Mouse (Mus musculus) right cerebral cortex, postnatal 36 days (tissue): ENCODE data around the gene Trp53tg5.

Source experiments
- DNase-seq, 2 experiments: peaks; one replicate each; pipeline ENCODE4 v3.0.0; 2022; ENCODE audit warnings: low spot score in 2 of 2, mixed read lengths in 1 of 2

Trp53tg5 gene

DNA sequence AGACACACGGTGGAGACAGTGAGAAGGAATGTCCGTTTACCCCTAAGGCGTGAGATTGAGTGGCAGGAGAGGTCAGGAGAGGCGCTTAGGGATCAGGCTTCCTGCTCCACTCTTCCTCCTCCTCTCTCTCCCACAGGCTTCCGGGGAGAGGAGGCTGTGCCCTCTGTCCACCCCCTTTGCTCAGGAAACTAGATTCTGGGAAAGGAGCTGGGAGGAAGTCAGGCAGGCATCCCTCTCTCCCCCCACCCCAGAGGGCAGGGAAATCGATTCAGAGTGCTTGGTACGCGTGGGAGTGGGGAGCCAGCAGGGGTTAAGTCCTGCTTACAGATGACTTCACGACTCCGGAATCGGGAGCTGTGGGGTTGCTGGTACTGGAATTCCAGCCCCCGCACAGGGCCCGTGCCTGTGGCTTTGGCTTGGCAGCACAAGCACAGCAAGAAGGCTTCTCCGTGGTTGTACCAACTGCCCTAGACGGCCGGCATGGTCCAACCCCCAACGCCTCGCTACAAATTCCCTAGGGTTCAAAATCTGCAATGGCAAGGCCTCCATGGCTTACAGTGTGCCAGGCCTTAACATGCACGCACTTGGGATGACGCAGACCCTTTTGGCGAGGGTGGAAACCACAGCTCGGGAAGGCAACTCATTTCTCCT, 40.9 kb downstream of the Trp53tg5 start:
- no peak for DNase-seq

DNA sequence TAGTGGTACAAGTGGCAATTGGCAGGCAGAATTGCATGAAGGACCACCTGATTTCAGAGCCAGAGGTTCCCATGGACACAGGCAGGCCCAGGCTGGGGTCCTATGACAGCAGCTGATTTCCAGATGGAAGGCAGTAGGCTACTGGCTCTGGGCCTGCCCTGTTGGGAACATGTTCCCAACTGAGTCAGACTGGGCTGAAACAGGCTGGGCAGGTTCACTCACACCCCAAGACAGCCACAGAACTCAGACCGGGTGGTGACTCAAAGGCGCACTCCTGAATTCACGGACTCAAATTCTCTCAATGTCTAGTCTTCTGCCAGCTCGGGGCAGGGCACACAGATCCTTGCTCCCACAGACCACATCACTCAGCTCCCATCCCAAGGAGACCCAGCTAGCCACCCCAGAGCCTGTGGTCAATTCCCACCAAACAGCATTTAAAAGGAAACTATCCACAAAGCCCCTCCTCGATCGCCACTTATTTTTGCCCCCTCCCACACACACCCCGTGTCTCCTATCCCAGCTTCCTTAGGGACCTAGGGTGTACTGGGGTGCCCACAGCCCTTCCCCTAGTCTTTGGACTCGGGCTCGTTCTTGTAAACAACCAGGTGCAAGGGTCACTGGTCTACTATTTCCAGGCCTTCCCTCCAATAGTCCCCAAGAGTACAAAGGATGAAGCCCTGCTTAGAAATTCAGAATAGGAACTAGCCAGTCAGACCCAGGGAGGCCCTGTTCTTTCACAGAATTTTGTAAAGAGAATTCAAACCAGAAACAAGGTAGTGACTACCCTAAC, 41.7 kb downstream of the Trp53tg5 start:
- DNase-seq, result no peak

DNA sequence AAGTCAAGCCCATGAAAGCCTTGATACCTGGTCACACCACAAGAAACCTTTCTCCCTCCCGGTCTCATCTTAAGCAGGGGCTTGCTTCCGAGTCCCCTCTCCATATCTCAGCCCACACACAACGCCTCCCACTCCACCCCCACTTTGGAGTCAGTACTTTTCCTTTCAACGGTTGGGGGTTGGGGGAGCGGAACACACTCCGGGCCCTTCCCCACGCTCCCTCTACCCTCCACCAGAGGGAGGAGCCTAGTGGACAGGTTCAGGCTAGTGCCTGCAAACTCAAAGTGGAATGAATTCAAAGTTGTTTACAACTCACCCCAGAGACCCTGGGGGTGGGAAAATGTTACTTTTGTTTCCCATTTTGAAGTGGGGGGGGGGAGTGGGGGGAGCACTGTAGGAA, 42.8 kb downstream of the Trp53tg5 start:
- no peak for DNase-seq

DNA sequence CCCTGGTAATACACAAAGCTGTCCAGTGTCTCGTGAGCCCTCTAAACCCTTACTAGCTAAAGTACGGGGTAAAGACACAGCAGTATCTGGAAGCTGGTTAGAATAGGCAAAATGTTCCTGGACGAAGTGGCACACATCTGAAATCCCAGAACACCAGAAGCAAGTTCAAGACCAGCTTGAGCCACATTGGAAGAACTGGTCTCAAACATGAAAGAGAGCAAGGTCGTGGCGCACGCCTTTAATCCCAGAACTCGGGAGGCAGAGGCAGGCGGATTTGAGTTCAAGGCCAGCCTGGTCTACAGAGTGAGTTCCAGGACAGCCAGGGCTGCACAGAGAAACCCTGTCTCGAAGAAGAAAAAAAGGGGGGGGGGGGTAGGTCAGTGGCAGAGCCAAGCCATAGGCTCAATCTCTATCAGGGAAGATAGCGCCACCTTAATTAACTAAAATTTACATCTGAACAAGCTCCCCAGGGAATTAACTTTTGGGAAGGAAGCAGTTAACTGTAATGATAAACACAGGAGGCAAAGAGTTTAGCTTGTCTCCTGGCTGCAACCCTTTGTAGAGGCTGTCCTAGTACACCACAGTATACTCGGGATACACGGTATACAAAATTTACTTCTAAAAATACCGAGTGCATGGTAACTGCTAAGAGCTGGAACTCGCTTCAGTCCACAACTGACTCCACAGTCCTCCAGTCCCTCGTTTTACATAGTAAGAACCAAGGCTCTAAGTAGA, 43.5 kb downstream of the Trp53tg5 start:
- no peak for DNase-seq

DNA sequence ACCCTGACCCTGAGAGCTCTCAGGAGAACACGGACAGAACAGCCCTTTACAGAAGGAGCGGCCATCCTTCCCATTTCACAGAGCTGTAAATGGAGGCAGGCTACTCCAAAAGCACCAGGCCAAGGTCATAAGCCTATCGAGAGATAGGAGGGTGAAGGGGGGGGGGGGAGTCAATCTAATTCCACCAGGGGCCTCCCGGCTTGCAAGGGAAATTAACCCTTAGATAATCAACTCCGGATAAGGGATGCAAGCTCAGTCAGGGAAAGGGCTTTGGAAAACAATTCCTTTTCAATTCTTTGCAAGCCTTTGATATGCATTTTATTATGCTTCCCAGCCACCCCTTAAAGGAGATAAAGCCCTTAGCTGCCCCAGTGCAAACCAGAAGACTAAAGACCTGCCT, 45.1 kb downstream of the Trp53tg5 start:
- DNase-seq, result no peak

DNA sequence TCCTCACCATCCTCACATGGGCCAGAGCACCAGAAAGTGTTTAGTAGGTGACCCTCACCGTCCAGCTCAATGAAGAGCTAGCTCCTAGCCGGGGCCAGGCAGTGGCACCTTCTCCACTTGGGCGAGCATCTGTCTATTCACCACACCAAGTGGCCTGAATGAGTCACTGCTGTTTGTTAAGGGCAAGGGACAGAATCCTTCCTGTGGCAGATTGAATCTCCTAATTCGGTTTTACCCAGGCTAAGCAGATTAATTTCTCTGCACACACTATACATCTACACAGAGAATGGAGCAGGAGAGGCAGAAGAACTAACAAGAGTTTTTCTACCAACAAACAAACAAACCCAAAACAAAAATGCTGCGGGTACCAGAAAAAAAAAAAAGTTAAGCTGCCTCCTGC, 46.6 kb downstream of the Trp53tg5 start:
- no peak for DNase-seq

DNA sequence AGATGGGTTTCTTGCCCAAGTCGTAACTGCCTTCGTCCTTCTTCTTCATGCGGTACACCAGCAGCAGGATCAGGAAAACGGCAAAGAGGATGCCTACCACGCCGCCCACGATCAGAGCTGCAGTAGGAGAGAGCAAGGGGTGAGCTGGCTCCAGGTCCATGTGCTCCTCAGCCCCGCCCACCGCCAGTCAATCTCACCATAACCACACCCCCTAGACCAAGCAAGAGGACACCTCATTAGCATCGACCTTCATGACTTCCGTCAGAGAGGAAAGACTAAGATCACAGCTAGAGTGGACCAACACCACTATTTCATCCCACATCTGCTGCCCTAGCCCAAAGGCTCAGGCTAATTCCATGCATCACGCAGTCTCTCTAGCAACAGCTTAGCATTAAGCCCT, 47.4 kb downstream of the Trp53tg5 start:
- DNase-seq, result no peak

DNA sequence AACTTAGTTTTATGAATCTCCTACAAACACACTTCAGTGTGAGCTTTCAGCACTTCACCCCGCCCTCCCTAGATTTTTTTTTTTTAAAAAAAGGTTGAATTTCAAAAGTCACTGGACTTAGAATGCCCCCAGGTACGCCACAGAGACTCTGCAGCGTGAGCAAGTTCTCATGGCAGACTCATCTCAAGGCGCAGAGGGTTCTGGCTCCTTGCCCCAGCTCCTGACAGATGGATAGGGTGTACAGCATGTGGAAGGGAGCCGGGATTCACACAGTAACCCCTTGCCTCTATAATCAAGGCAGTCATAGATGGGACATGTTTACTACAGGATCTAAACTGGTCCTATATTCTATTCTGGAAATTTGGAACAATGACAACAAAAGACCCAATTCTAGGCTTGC, 48.1 kb downstream of the Trp53tg5 start:
- DNase-seq, result no peak

DNA sequence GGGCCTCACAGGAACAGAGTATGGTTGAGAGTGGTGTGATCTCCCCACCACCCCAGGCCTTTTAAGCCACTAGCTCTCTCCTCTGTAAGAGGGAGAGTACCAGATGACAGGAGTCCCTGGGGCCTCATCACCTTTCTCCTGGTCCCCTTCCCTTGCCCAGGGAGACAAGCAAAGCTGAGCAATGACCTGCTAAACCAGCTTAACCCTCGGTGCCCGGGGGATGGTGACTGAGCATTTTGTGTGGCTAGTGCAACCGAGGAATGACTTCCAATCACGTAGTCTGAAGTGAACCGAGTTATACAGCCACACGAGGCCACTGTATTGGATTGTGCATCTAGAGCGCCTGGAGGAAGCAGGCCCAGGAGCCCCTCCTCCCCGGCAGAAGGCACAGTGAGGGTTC, 49.1 kb downstream of the Trp53tg5 start:
- no peak for DNase-seq

DNA sequence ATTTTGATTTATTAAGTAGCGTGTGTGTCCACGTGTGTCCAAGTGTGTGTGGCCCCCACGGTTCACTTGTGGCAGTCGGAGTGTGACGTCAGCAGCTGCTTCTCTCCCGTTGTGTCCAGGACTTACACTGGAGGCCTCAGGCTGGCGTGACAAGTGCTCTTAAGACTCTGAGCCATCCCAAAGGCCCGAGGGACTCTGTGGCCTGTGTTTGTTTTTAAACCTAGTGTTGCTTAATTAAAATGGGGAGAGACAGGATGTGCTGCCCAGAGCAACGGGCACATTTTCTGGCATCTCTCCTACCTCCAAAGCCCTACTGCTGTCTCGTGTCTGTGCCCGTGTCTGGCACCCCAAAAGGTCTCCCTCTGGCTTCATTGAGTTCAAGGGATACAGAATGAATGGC, 50.1 kb downstream of the Trp53tg5 start:
- peak in 1 of 2 experiments; percentile 32 for DNase-seq

DNA sequence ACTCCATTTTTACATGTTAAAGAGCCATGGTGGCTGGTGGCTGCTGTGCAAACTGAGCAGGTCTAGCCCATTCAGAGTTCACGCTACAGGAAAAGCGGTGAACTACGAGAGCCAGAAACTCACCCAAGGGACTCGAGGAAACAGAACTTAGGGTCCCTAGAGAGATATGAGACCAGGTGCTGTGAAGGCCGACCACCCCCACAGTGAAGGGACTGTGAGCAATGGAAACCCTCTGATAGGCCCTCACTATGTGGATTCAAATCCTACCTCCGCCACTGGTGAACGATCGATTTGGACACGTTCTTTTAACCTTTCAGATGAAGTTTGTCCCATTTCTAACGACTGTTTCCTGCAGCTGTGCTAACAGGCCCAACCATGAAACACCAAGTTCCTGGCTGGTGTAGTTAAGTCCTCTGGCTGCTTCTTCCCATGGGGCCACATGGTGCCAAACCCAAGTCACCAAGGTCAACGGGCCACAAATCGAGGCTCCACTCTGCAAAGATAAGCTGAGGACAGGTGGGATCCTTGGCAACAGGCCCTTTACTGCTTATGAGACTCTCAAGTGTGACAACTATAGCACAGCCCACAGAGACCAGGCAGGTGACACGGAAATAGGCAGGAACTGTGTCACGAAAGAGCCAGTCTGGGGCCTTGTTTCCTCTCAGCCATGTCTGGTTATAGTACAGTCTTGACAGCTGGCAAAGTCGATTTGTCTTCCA, 50.7 kb downstream of the Trp53tg5 start:
- no peak for DNase-seq

DNA sequence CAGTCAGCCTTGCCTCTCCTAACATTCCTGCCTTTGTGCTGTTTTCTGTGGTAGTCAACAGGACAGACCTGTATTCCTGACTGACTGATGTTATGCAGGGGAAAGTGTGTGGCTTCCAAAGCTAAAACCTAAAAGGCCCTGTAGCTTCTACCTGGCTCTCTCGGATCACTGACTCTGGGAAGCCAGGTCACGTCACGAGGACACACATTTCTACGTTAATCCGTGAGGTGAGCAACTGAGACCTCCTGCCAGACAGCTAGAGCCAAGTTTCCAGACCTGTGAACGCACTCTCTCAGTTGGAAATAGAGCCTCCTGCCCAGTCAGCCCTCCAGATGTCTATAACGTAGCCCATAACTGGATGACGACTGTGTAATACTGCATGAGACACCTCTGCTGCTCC, 51.5 kb downstream of the Trp53tg5 start:
- no peak for DNase-seq

DNA sequence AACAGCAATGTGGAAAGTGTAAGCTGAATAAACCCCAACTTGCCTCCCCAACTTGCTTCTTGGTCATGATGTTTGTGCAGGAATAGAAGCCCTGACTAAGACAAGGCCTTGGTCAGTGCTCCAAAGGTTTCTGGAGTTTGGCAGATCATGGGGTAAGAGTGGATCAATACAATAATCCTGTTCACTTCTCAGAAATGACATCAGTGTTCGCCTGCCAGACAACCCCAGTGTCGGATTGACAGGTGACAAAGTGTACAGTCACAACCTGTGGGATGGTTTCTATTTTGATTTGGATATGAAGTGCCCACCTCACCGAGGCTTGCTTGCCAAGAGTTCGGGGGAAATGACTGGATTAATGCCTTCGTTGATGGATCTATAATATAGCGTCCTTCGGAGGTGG, 52.2 kb downstream of the Trp53tg5 start:
- DNase-seq, result no peak
